Mouse (Mus musculus) urinary bladder, postnatal 4 days (tissue): ENCODE measurements around the gene Rhox4f.
"Not testable (repeated sequence)": the region's sequence is repeated elsewhere in the genome, so short reads cannot be mapped to it uniquely, and the experiment has no call there.

Experiments used
- DNase-seq, 2 experiments: peaks; one replicate each; pipeline ENCODE4 v3.0.0; 2021 to 2022; ENCODE audit warnings: low spot score in 2 of 2

Gene Rhox4f

GRCm38 (mm10) chrX:37607604-37608003 lies at the start of gene Rhox4f:
Rhox4f (minus strand) TSS chrX:37607704.
- DNase-seq: not testable (repeated sequence)

GRCm38 (mm10) chrX:37651227-37651626 lies 43.7 kb upstream of the Rhox4f start, which contains the start of gene Rhox4g:
Rhox4g (minus strand) TSS chrX:37651327.
- not testable (repeated sequence) for DNase-seq

GRCm38 (mm10) chrX:37643370-37643769 lies 35.9 kb upstream of the Rhox4f start, which contains the start of gene Rhox2g:
Rhox2g (minus strand) TSS chrX:37643470.
- not testable (repeated sequence) for DNase-seq

DNA sequence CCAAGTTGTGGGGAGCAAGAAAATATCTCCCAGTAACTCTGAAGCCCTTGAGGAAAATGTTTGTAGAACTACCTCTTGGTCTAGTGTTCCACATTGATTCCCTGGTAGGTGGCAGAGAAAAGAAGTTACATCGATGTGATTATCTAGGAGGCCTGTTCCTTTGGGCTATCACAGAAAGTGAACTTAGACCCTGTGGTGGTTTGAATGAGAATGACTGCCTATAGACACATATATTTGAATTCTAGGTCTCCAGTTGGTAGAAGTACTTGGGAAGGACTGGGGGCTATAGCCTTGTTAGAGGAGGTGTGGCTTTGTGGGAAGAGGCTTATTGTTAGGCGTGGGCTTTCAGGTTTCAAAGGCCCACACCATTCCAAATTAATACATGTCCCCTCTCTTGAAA lies 21.0 kb upstream of the Rhox4f start, which contains the start of gene Rhox3g:
TSS of gene Rhox3g (minus strand) at position 101 of the 400 bp plus-strand sequence.
- not testable (repeated sequence) for DNase-seq

DNA sequence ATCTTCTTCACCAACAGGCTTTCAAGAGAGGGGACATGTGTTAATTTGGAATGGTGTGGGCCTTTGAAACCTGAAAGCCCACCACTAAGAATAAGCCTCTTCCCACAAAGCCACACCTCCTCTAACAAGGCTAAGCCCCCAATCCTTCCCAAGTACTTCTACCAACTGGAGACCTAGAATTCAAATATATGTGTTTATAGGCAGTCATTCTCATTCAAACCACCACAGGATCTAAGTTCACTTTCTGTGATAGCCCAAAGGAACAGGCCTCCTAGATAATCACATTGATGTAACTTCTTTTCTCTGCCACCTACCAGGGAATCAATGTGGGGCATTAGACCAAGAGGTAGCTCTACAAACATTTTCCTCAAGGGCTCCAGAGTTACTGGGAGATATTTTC lies 26.8 kb downstream of the Rhox4f start, which contains the start of gene Rhox3f:
TSS of gene Rhox3f (plus strand) at position 301 of the 400 bp plus-strand sequence.
- not testable (repeated sequence) for DNase-seq

DNA sequence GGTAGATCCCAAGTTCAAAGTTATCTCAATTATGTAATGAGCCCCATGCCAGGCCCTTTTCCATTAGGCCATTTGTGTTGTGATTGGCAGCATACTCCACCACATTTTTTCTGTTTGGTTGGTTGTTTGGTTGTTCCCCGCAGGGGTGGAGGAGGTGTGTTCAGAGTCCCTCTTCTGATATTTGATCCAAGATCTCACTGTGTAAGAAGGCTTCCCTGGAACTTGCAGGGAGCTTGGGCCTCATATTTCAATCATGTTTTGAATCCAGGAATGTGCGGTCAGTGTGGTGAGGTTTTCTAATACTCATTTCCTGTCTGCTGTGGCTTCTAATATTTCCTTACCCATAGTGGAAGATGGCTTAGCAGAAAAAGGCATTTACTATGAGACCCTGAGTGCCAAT lies 34.9 kb downstream of the Rhox4f start:
- not testable (repeated sequence) for DNase-seq

DNA sequence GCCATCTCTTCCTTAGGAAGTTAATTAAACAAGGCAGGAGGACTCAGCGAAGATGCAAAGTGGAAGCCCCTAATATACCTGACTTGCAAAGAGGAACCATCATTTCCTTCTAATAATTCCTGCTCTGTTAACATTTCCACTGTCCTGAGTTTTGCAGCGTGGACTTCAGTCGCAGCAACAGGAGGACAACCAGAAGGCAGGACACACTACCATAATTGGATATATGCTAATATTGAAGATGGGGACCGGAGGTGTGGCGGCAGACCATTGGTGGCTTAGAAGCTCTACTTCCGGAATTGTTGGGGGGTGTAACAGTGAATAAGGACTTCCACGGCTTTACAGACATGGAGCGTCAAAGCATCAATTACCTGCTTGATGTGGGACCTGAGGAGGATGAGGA lies 36.4 kb downstream of the Rhox4f start, which contains the start of gene Rhox2f:
TSS of gene Rhox2f (plus strand) at position 301 of the 400 bp plus-strand sequence.
- not testable (repeated sequence) for DNase-seq

- DNase-seq: not testable (repeated sequence)
Observed at GRCm38 (mm10) chrX:37557112-37557511, 50.4 kb downstream of the Rhox4f start, which contains the start of gene Rhox4e. Rhox4e (plus strand) TSS chrX:37557412.
